Mouse (Mus musculus): ENCODE data around the gene Gm17581. TPM values are rescaled to one million over a fixed set of nuclear protein-coding genes. Genes with fewer than 3 reads are reported as not detected.
A peak's percentile ranks its signal among the peaks of the same experiment; 100 is the strongest.

The Gm17581 gene
- total RNA-seq, 2 experiments from 2014 or later = not detected

GRCm38 (mm10) chr2:155696091-155696558 lies 39.5 kb downstream of the Gm17581 start:
- intact Hi-C loops (cut with DNase I; ENCODE audit: low total_unique reads) = loop anchor here (5.0 kb wide), 1 partner anchor 66 kb away; no protein-coding TSS in a partner anchor
- peak; percentile 92 for DNase-seq

- intact Hi-C loops (cut with DNase I; ENCODE audit: low total_unique reads) = loop anchor here (5.0 kb wide), 1 partner anchor 67 kb away; no protein-coding TSS in a partner anchor
- no peak for DNase-seq
These were observed 40.4 kb downstream of the Gm17581 start for GRCm38 (mm10) chr2:155695316-155695715.

GRCm38 (mm10) chr2:155694564-155694963 lies 41.1 kb downstream of the Gm17581 start:
- no peak for DNase-seq

GRCm38 (mm10) chr2:155693136-155693535 lies 42.5 kb downstream of the Gm17581 start:
- intact Hi-C loops (cut with DNase I; ENCODE audit: low total_unique reads) = no loop called here
- no peak for DNase-seq

More at GRCm38 (mm10) chr2:155694564-155694963, 41.1 kb downstream of the Gm17581 start:
- intact Hi-C loops (cut with DNase I; ENCODE audit: low total_unique reads) = no loop called here

GRCm38 (mm10) chr2:155691723-155692493 lies 43.8 kb downstream of the Gm17581 start, which contains the start of gene Trpc4ap:
TSS of gene Trpc4ap (minus strand) at chr2:155692384.
- intact Hi-C loops (cut with DNase I; ENCODE audit: low total_unique reads) = no loop called here
- DNase-seq = peak; percentile 96

- intact Hi-C loops (cut with DNase I; ENCODE audit: low total_unique reads) = no loop called here
- DNase-seq = no peak
These were observed 44.3 kb downstream of the Gm17581 start for GRCm38 (mm10) chr2:155691336-155691722.

- no peak for DNase-seq
- intact Hi-C loops (cut with DNase I; ENCODE audit: low total_unique reads) = no loop called here
These were observed 46.5 kb downstream of the Gm17581 start for GRCm38 (mm10) chr2:155689211-155689610.

- intact Hi-C loops (cut with DNase I; ENCODE audit: low total_unique reads) = no loop called here
- DNase-seq = no peak
These were observed 47.9 kb downstream of the Gm17581 start for GRCm38 (mm10) chr2:155687746-155688145.

- intact Hi-C loops (cut with DNase I; ENCODE audit: low total_unique reads) = no loop called here
These were observed 49.1 kb downstream of the Gm17581 start for GRCm38 (mm10) chr2:155686572-155686971.

More at GRCm38 (mm10) chr2:155686572-155686971, 49.1 kb downstream of the Gm17581 start:
- no peak for DNase-seq

Other genes with a start within 250 kb of the Gm17581 start
- gene Acss2, start 217.9 kb downstream of the Gm17581 start, total RNA-seq (2021) = 10 to 100 TPM; 26.6 to 31.3 TPM
- gene Ggt7, start 217.6 kb downstream of the Gm17581 start, total RNA-seq (2021) = 1 to 10 TPM in 1 of 2 experiments, under 1 TPM in 1; 0.57 to 1.2 TPM
- gene Gss, start 143.1 kb downstream of the Gm17581 start, total RNA-seq (2021) = 1 to 10 TPM; 7.4 to 8.3 TPM
- 1 to 10 TPM; 1.4 to 2.0 TPM for gene Myh7b, start 124.7 kb downstream of the Gm17581 start, total RNA-seq (2021)
- 10 to 100 TPM; 77.6 to 84.1 TPM for gene Trpc4ap, start 43.5 kb downstream of the Gm17581 start, total RNA-seq (2021)
- gene Edem2, start 6.4 kb downstream of the Gm17581 start, total RNA-seq (2021) = 1 to 10 TPM; 6.0 to 6.2 TPM
- gene Procr, start 15.3 kb upstream of the Gm17581 start, total RNA-seq (2021) = 10 to 100 TPM; 10.3 to 12.7 TPM
- under 1 TPM in 1 of 2 experiments, not detected in 1; 0.08 TPM for gene Mmp24, start 39.5 kb upstream of the Gm17581 start, total RNA-seq (2021)
- 10 to 100 TPM; 17.8 to 19.3 TPM for gene BC029722, start 83.6 kb upstream of the Gm17581 start, total RNA-seq (2021)
- gene Eif6, start 91.1 kb upstream of the Gm17581 start, total RNA-seq (2021) = 10 to 100 TPM; 48.0 to 48.3 TPM
- not detected for gene Fam83c, start 99.0 kb upstream of the Gm17581 start, total RNA-seq (2021)
- 100 to 1,000 TPM; 106 to 129 TPM for gene Uqcc1, start 194.4 kb upstream of the Gm17581 start, total RNA-seq (2021)
- gene Gm15557, start 204.9 kb upstream of the Gm17581 start, total RNA-seq (2021) = not detected
- gene Gdf5, start 209.5 kb upstream of the Gm17581 start, total RNA-seq (2021) = not detected
- 1 to 10 TPM; 5.5 to 5.6 TPM for gene Cep250, start 220.6 kb upstream of the Gm17581 start, total RNA-seq (2021)

All from gastrocnemius, postnatal 14 days (tissue).